26 mouse cellular contexts compared by ENCODE assay signal in the genomic region with DNA sequence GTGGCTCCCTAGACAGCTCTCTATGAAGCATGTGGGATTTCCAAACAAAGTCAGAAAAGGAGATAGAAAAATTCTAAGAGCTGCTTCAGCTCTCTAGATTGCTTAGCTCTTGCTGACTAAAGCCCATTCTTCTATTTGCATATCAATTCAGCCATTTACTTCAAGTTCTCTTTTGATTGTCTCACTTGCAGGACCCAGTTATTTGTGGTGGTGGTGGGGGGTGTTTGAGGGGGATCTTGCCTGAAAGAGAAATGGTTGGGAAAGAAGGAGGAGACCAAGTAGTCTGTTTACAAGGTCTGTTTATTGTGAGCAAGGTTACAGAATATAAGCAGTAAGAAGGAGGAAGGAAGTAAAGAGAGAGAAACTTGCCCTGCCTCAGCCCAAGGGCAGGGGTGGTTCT.
"Had no signal": no experiment of that assay in that cellular context is flagged by ENCODE, and none has a peak within 500 bp of the region (broad histone marks: within the 10 kb centered on the region; RNA-seq: fewer than 3 reads in every experiment).

No protein-coding gene starts in this region.

- H3K9ac ChIP-seq: embryonic facial prominence, embryonic 12.5 days; embryonic facial prominence, embryonic 13.5 days; embryonic facial prominence, embryonic 15.5 days; forebrain, embryonic 12.5 days; forebrain, embryonic 13.5 days; forebrain, embryonic 15.5 days; forebrain, postnatal 0 days had no signal

- H3K4me1 ChIP-seq: embryonic facial prominence, embryonic 10.5 days; embryonic facial prominence, embryonic 12.5 days; embryonic facial prominence, embryonic 13.5 days; embryonic facial prominence, embryonic 15.5 days; forebrain, embryonic 10.5 days; forebrain, embryonic 12.5 days; forebrain, embryonic 13.5 days; forebrain, embryonic 15.5 days; heart, embryonic 10.5 days had no signal

- H3K27ac ChIP-seq: embryonic facial prominence, embryonic 10.5 days; embryonic facial prominence, embryonic 12.5 days; embryonic facial prominence, embryonic 13.5 days; embryonic facial prominence, embryonic 15.5 days; forebrain, embryonic 10.5 days; forebrain, embryonic 12.5 days; forebrain, embryonic 13.5 days; forebrain, embryonic 15.5 days; gastrocnemius, adult 2 months; heart, adult 2 months; heart, embryonic 10.5 days had no signal

- H3K27me3 ChIP-seq: embryonic facial prominence, embryonic 12.5 days; embryonic facial prominence, embryonic 13.5 days; embryonic facial prominence, embryonic 15.5 days; forebrain, embryonic 12.5 days; forebrain, embryonic 13.5 days; forebrain, embryonic 15.5 days had no signal

- H3K9me3 ChIP-seq: embryonic facial prominence, embryonic 10.5 days; embryonic facial prominence, embryonic 12.5 days; embryonic facial prominence, embryonic 13.5 days; embryonic facial prominence, embryonic 15.5 days; forebrain, embryonic 10.5 days; forebrain, embryonic 12.5 days; forebrain, embryonic 13.5 days; forebrain, embryonic 15.5 days; heart, embryonic 10.5 days had no signal

- H3K4me2 ChIP-seq: embryonic facial prominence, embryonic 12.5 days; embryonic facial prominence, embryonic 13.5 days; embryonic facial prominence, embryonic 15.5 days; forebrain, embryonic 12.5 days; forebrain, embryonic 13.5 days; forebrain, embryonic 15.5 days had no signal

- H3K4me3 ChIP-seq: embryonic facial prominence, embryonic 10.5 days; embryonic facial prominence, embryonic 12.5 days; embryonic facial prominence, embryonic 13.5 days; embryonic facial prominence, embryonic 15.5 days; erythroblast, embryonic 14.5 days; forebrain, embryonic 10.5 days; forebrain, embryonic 12.5 days; forebrain, embryonic 13.5 days; forebrain, embryonic 15.5 days; gastrocnemius, adult 2 months; heart, adult 2 months; heart, embryonic 10.5 days had no signal

- DNase-seq: cerebellum, adult 9-11 months; cerebellum, postnatal 10 days; cerebellum, postnatal 14 days; cerebellum, postnatal 25 days; cerebellum, postnatal 36 days; embryo, embryonic 11 days; forebrain, postnatal 0 days; gastrocnemius, adult 2 months; gastrocnemius, postnatal 10 days; gastrocnemius, postnatal 25 days; gastrocnemius, postnatal 36 days; heart, adult 11 months; heart, adult 18-20 months; heart, adult 2 months had no signal

- H3K36me3 ChIP-seq: embryonic facial prominence, embryonic 10.5 days; embryonic facial prominence, embryonic 12.5 days; embryonic facial prominence, embryonic 13.5 days; embryonic facial prominence, embryonic 15.5 days; forebrain, embryonic 10.5 days; forebrain, embryonic 12.5 days; forebrain, embryonic 15.5 days; heart, embryonic 10.5 days had no signal

- ATAC-seq: forebrain, embryonic 13.5 days; forebrain, embryonic 14.5 days; forebrain, embryonic 15.5 days; forebrain, embryonic 16.5 days; forebrain, postnatal 0 days had no signal
